Mouse (Mus musculus) cerebellum, postnatal 10 days (tissue): ENCODE measurements around the gene Smarcc2.

Experiments used
- DNase-seq, 2 experiments: peaks; one replicate each; pipeline ENCODE4 v3.0.0; 2021; ENCODE audit warnings: mixed read lengths in 2 of 2

Gene Smarcc2

GRCm38 (mm10) chr10:128458719-128459408 lies at the start of gene Smarcc2:
Gene Smarcc2 (plus strand): TSS chr10:128459248.
- peak; percentile 92 to 95 for DNase-seq

- peak; percentile 98 to 99 for DNase-seq
Observed at GRCm38 (mm10) chr10:128409692-128410559, 49.1 kb upstream of the Smarcc2 start.

- no peak for DNase-seq
Observed at GRCm38 (mm10) chr10:128410560-128410845, 48.5 kb upstream of the Smarcc2 start.

- peak; percentile 98 to 99 for DNase-seq
Observed at GRCm38 (mm10) chr10:128411211-128412054, 47.6 kb upstream of the Smarcc2 start, which contains the start of the genes Nabp2 and Rnf41. Gene Nabp2 (minus strand): TSS chr10:128411492. Gene Rnf41 (plus strand): TSS chr10:128411657.

GRCm38 (mm10) chr10:128412055-128412381 lies 47.0 kb upstream of the Smarcc2 start:
- peak; percentile 73 to 79 for DNase-seq

GRCm38 (mm10) chr10:128412558-128412957 lies 46.5 kb upstream of the Smarcc2 start:
- DNase-seq = no peak

GRCm38 (mm10) chr10:128413076-128413475 lies 46.0 kb upstream of the Smarcc2 start:
- no peak for DNase-seq

- no peak for DNase-seq
Observed at GRCm38 (mm10) chr10:128414848-128415247, 44.2 kb upstream of the Smarcc2 start.

GRCm38 (mm10) chr10:128422426-128422825 lies 36.6 kb upstream of the Smarcc2 start:
- no peak for DNase-seq

- no peak for DNase-seq
Observed at GRCm38 (mm10) chr10:128424604-128425003, 34.4 kb upstream of the Smarcc2 start.

GRCm38 (mm10) chr10:128425260-128425659 lies 33.8 kb upstream of the Smarcc2 start:
- DNase-seq = no peak

- DNase-seq = no peak
Observed at GRCm38 (mm10) chr10:128429052-128429451, 30.0 kb upstream of the Smarcc2 start.

- no peak for DNase-seq
Observed at GRCm38 (mm10) chr10:128429454-128429853, 29.6 kb upstream of the Smarcc2 start.

- no peak for DNase-seq
Observed at GRCm38 (mm10) chr10:128433417-128433816, 25.6 kb upstream of the Smarcc2 start.

- no peak for DNase-seq
Observed at GRCm38 (mm10) chr10:128434681-128435080, 24.4 kb upstream of the Smarcc2 start.

- peak; percentile 78 to 79 for DNase-seq
Observed at GRCm38 (mm10) chr10:128435186-128435823, 23.7 kb upstream of the Smarcc2 start.

- peak; percentile 55 to 65 for DNase-seq
Observed at GRCm38 (mm10) chr10:128435873-128436272, 23.2 kb upstream of the Smarcc2 start.

GRCm38 (mm10) chr10:128436376-128436775 lies 22.7 kb upstream of the Smarcc2 start:
- DNase-seq = peak; percentile 72 to 79

GRCm38 (mm10) chr10:128438675-128439279 lies 20.3 kb upstream of the Smarcc2 start:
- no peak for DNase-seq

- peak; percentile 40 to 49 for DNase-seq
Observed at GRCm38 (mm10) chr10:128440407-128440806, 18.6 kb upstream of the Smarcc2 start.

- DNase-seq = no peak
Observed at GRCm38 (mm10) chr10:128441324-128442119, 17.5 kb upstream of the Smarcc2 start.
